Mouse (Mus musculus): Measurements from ENCODE around the gene Tjp2.

DNA sequence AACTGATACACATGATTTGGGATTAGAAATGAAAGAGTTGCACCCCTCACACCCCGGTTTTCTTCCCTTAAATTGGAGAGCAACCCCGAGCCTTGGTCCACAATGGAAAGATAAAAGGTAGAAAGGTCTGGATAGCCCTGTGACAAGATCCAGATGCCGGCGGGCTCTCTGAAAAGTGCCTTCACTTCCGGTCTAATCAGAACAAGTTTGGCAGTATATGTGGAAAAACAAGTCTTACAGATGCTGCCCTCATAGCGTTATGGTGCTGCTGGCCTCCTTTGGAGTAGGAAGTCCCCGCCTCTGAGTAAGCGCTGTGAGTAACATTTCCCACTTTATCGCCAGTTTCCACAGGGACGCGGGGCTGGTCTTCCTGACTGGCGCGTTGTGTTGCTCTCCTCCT is 49.9 kb downstream of the Tjp2 start:
- TF ChIP-seq POLR2A (IDR thresholded peaks at IDR 0.05; ENCODE audit: insufficient read depth, low read depth, low read length) (no peak), CTCF (IDR thresholded peaks at IDR 0.05) (no peak)

All from heart, adult 2 months (tissue).